Mouse (Mus musculus) olfactory bulb, adult 2 months (tissue): ENCODE data around the gene Gm2431.

ENCODE experiments used
- CTCF ChIP-seq: fragments of 200-500 bp; IDR thresholded peaks from 2 replicates; pipeline ENCODE4 v1.5.1; 2012; ENCODE audit warnings: low read depth, mild to moderate bottlenecking, low read length, moderate library complexity; ENCODE audit not compliant: insufficient read depth
- POLR2A ChIP-seq: fragments of 200-500 bp; IDR thresholded peaks from 2 replicates; pipeline ENCODE4 v1.6.1; 2012; ENCODE audit warnings: mild to moderate bottlenecking, low read depth, low read length, moderate library complexity; ENCODE audit not compliant: insufficient read depth

DNA sequence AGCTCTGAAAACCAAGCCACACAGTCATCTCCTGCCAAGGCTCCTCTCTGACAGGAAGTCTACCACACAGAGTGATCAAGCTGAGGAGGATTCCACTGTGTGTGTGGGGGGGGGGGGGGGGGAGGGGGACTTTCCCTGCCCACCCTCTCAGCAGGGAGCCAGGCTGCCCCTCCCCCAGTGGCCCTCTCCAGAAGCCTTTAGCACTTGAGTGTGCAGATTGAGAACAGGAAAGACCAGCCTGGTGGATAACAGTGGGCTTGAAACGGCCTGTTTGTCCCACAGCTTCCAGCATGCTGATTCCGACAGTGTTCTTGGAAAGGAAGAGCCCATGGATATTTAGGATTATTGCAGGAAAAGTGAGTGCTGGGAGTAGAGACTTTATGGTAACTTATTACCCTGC, 33.6 kb downstream of the Gm2431 start:
- no peak for TF ChIP-seq CTCF
- TF ChIP-seq POLR2A, result no peak
